Mouse (Mus musculus) kidney, embryonic 15.5 days (tissue): Measurements from ENCODE around the gene Csmd2. TPM values are rescaled to one million over a fixed set of nuclear protein-coding genes. Genes with fewer than 3 reads are reported as not detected.
"Not testable (repeated sequence)": the region's sequence is repeated elsewhere in the genome, so short reads cannot be mapped to it uniquely, and the experiment has no call there.

ENCODE experiments used
- ATAC-seq: fragments of 200-750 bp; cut with Nextera tagmentation; replicated peaks from 2 replicates; pipeline ENCODE4 v1.8.0; 2017; ENCODE audit warnings: moderate TSS enrichment; ENCODE audit not compliant: low FRiP score
- H3K27ac ChIP-seq: fragments of 300-500 bp; sonication (generic); 2 replicates; pipeline ENCODE4 v1.5.1; 2015; ENCODE audit warnings: mild to moderate bottlenecking, inconsistent platforms
- H3K27me3 ChIP-seq: fragments of 300-500 bp; sonication (generic); 2 replicates; pipeline ENCODE4 v1.6.1; 2015; ENCODE audit warnings: inconsistent platforms
- H3K36me3 ChIP-seq: fragments of 300-500 bp; sonication (generic); 2 replicates; pipeline ENCODE4 v1.6.1; 2015; ENCODE audit warnings: inconsistent platforms
- H3K4me1 ChIP-seq: fragments of 300-500 bp; sonication (generic); 2 replicates; pipeline ENCODE4 v1.6.1; 2015; ENCODE audit warnings: inconsistent platforms
- H3K4me2 ChIP-seq: fragments of 300-500 bp; sonication (generic); 2 replicates; pipeline ENCODE4 v1.6.1; 2015; ENCODE audit warnings: moderate library complexity, mild to moderate bottlenecking, inconsistent platforms
- H3K4me3 ChIP-seq: fragments of 300-500 bp; sonication (generic); replicated peaks from 2 replicates; pipeline ENCODE4 v1.5.1; 2015; ENCODE audit warnings: mild to moderate bottlenecking, inconsistent platforms
- H3K9ac ChIP-seq: fragments of 300-500 bp; sonication (generic); 2 replicates; pipeline ENCODE4 v1.6.1; 2015; ENCODE audit warnings: mild to moderate bottlenecking, inconsistent platforms
- H3K9me3 ChIP-seq: fragments of 300-500 bp; sonication (generic); replicated peaks from 2 replicates; pipeline ENCODE4 v1.6.1; 2016; ENCODE audit warnings: inconsistent platforms
- WGBS: fragments of 180-500 bp; shearing (Covaris S2); methylation state at CpG from one replicate; pipeline ENCODE4 v1.1.7; 2015; ENCODE audit warnings: mixed read lengths; 5-methylcytosine and 5-hydroxymethylcytosine counted together
- polyA plus RNA-seq: library from polyadenylated mRNA; unstranded; fragments of >200 nt; fragmentation: Nextera tagmentation; extraction: Ambion mirVana; gene quantifications from 2 replicates; pipeline ENCODE4 v1.2.1, GENCODE M21; 2015

Gene Csmd2
- polyA plus RNA-seq, 1 experiment from 2014 or later: 0.23 TPM

GRCm38 (mm10) chr4:128492055-128492454 is 504.4 kb downstream of the Csmd2 start:
- Histone ChIP-seq H3K9ac (no peak overlapping the region), H3K4me3 (no peak overlapping the region), H3K4me1 (no peaks in the 10 kb centered on the region), H3K36me3 (no peaks in the 10 kb centered on the region), H3K4me2 (no peak overlapping the region), H3K27ac (no peak overlapping the region), H3K9me3 (no peaks in the 10 kb centered on the region), H3K27me3 (no peaks in the 10 kb centered on the region)
- no peak for ATAC-seq
- WGBS: 75% methylated on average over 8 of the region's 8 CpGs

- Histone ChIP-seq H3K4me3 (no peak overlapping the region), H3K9me3 (no peaks in the 10 kb centered on the region), H3K27me3 (no peaks in the 10 kb centered on the region), H3K4me2 (no peak overlapping the region), H3K27ac (no peak overlapping the region), H3K4me1 (no peaks in the 10 kb centered on the region), H3K36me3 (no peaks in the 10 kb centered on the region), H3K9ac (no peak overlapping the region)
- WGBS: 58% methylated on average over 2 of the region's 2 CpGs
- ATAC-seq: no peak
Measured at GRCm38 (mm10) chr4:128499980-128500379, 512.3 kb downstream of the Csmd2 start.

GRCm38 (mm10) chr4:128506878-128507277 is 519.2 kb downstream of the Csmd2 start:
- no peak overlapping the region for H3K9ac ChIP-seq
- 24% methylated on average over 10 of the region's 10 CpGs for WGBS
- H3K4me2 ChIP-seq: no peak overlapping the region
- no peak for ATAC-seq
- no peaks in the 10 kb centered on the region for H3K4me1 ChIP-seq
- H3K9me3 ChIP-seq: no peaks in the 10 kb centered on the region
- H3K36me3 ChIP-seq: no peaks in the 10 kb centered on the region
- no peak overlapping the region for H3K27ac ChIP-seq
- no peak overlapping the region for H3K4me3 ChIP-seq
- no peaks in the 10 kb centered on the region for H3K27me3 ChIP-seq

GRCm38 (mm10) chr4:128509885-128510284 is 522.2 kb downstream of the Csmd2 start:
- Histone ChIP-seq H3K4me1 (no peaks in the 10 kb centered on the region), H3K27ac (no peak overlapping the region), H3K36me3 (no peaks in the 10 kb centered on the region), H3K4me3 (no peak overlapping the region), H3K9ac (no peak overlapping the region), H3K4me2 (no peak overlapping the region), H3K9me3 (no peaks in the 10 kb centered on the region), H3K27me3 (no peaks in the 10 kb centered on the region)
- no peak for ATAC-seq
- WGBS: 75% methylated on average over 5 of the region's 5 CpGs

GRCm38 (mm10) chr4:128514496-128514895 is 526.8 kb downstream of the Csmd2 start:
- Histone ChIP-seq H3K27ac (no peak overlapping the region), H3K36me3 (no peaks in the 10 kb centered on the region), H3K9me3 (no peaks in the 10 kb centered on the region), H3K4me3 (no peak overlapping the region), H3K4me2 (no peak overlapping the region), H3K4me1 (no peaks in the 10 kb centered on the region), H3K27me3 (no peaks in the 10 kb centered on the region), H3K9ac (no peak overlapping the region)
- 86% methylated on average over 5 of the region's 5 CpGs for WGBS
- ATAC-seq: no peak

- Histone ChIP-seq H3K27ac (no peak overlapping the region), H3K4me2 (no peak overlapping the region), H3K27me3 (no peaks in the 10 kb centered on the region), H3K9me3 (no peaks in the 10 kb centered on the region), H3K36me3 (no peaks in the 10 kb centered on the region), H3K4me1 (no peaks in the 10 kb centered on the region), H3K4me3 (no peak overlapping the region), H3K9ac (no peak overlapping the region)
- 91% methylated on average over 6 of the region's 6 CpGs for WGBS
- no peak for ATAC-seq
Measured at GRCm38 (mm10) chr4:128521276-128521675, 533.6 kb downstream of the Csmd2 start.

GRCm38 (mm10) chr4:128543378-128543777 is 555.7 kb downstream of the Csmd2 start:
- Histone ChIP-seq H3K9ac (no peak overlapping the region), H3K4me2 (no peak overlapping the region), H3K4me3 (no peak overlapping the region), H3K9me3 (no peaks in the 10 kb centered on the region), H3K27ac (no peak overlapping the region), H3K27me3 (no peaks in the 10 kb centered on the region), H3K4me1 (no peaks in the 10 kb centered on the region), H3K36me3 (no peaks in the 10 kb centered on the region)
- 42% methylated on average over 2 of the region's 2 CpGs for WGBS
- no peak for ATAC-seq

- H3K9me3 ChIP-seq, H3K27ac ChIP-seq, ATAC-seq, H3K36me3 ChIP-seq, H3K9ac ChIP-seq, H3K27me3 ChIP-seq, H3K4me2 ChIP-seq, H3K4me3 ChIP-seq, H3K4me1 ChIP-seq: not testable (repeated sequence)
- 70% methylated on average over 2 of the region's 2 CpGs for WGBS
Measured at GRCm38 (mm10) chr4:128543956-128544486, 556.4 kb downstream of the Csmd2 start.

GRCm38 (mm10) chr4:128550756-128551155 is 563.1 kb downstream of the Csmd2 start:
- H3K4me2 ChIP-seq: no peak overlapping the region
- H3K9ac ChIP-seq: no peak overlapping the region
- no peaks in the 10 kb centered on the region for H3K4me1 ChIP-seq
- H3K4me3 ChIP-seq: no peak overlapping the region
- H3K27me3 ChIP-seq: no peaks in the 10 kb centered on the region
- H3K27ac ChIP-seq: no peak overlapping the region
- H3K9me3 ChIP-seq: no peaks in the 10 kb centered on the region
- 88% methylated on average over 6 of the region's 6 CpGs for WGBS
- no peak for ATAC-seq
- no peaks in the 10 kb centered on the region for H3K36me3 ChIP-seq

GRCm38 (mm10) chr4:128554198-128554597 is 566.5 kb downstream of the Csmd2 start:
- WGBS: 89% methylated on average over 2 of the region's 2 CpGs
- no peak overlapping the region for H3K4me3 ChIP-seq
- no peaks in the 10 kb centered on the region for H3K36me3 ChIP-seq
- no peak overlapping the region for H3K9ac ChIP-seq
- no peak for ATAC-seq
- no peaks in the 10 kb centered on the region for H3K9me3 ChIP-seq
- H3K4me2 ChIP-seq: no peak overlapping the region
- no peak overlapping the region for H3K27ac ChIP-seq
- H3K27me3 ChIP-seq: no peaks in the 10 kb centered on the region
- H3K4me1 ChIP-seq: no peaks in the 10 kb centered on the region

GRCm38 (mm10) chr4:128560327-128560726 is 572.7 kb downstream of the Csmd2 start:
- 87% methylated on average over 3 of the region's 3 CpGs for WGBS
- ATAC-seq: no peak

GRCm38 (mm10) chr4:128575811-128576210 is 588.2 kb downstream of the Csmd2 start:
- H3K4me2 ChIP-seq: no peak overlapping the region
- H3K4me1 ChIP-seq: no peaks in the 10 kb centered on the region
- no peak overlapping the region for H3K27ac ChIP-seq
- H3K9me3 ChIP-seq: no peaks in the 10 kb centered on the region
- no peaks in the 10 kb centered on the region for H3K27me3 ChIP-seq
- peaks cover 24% of the 10 kb centered on the region for H3K36me3 ChIP-seq
- 86% methylated on average over 4 of the region's 4 CpGs for WGBS
- H3K9ac ChIP-seq: no peak overlapping the region
- no peak for ATAC-seq
- H3K4me3 ChIP-seq: no peak overlapping the region

More at GRCm38 (mm10) chr4:128560327-128560726, 572.7 kb downstream of the Csmd2 start:
- no peaks in the 10 kb centered on the region for H3K9me3 ChIP-seq
- H3K4me2 ChIP-seq: no peak overlapping the region
- H3K9ac ChIP-seq: no peak overlapping the region
- H3K36me3 ChIP-seq: no peaks in the 10 kb centered on the region
- no peak overlapping the region for H3K27ac ChIP-seq
- H3K4me1 ChIP-seq: no peaks in the 10 kb centered on the region
- no peak overlapping the region for H3K4me3 ChIP-seq
- H3K27me3 ChIP-seq: no peaks in the 10 kb centered on the region

GRCm38 (mm10) chr4:128579182-128579581 is 591.5 kb downstream of the Csmd2 start:
- Histone ChIP-seq H3K4me2 (no peak overlapping the region), H3K9ac (no peak overlapping the region), H3K4me1 (no peaks in the 10 kb centered on the region), H3K27me3 (no peaks in the 10 kb centered on the region), H3K36me3 (peaks cover 58% of the 10 kb centered on the region), H3K4me3 (no peak overlapping the region), H3K27ac (no peak overlapping the region), H3K9me3 (peaks cover 30% of the 10 kb centered on the region)
- no peak for ATAC-seq
- WGBS: 58% methylated on average over 4 of the region's 4 CpGs
